Mouse (Mus musculus) liver, postnatal 0 days (tissue): ENCODE results near the gene Ercc5.

Source experiments
- CTCF ChIP-seq: sonication (generic); IDR thresholded peaks from 2 replicates; pipeline ENCODE4 v1.5.1; 2016; ENCODE audit warnings: antibody characterized with exemption, low read depth
- EP300 ChIP-seq: IDR thresholded peaks from 2 replicates; pipeline ENCODE4 v1.6.1; 2016; ENCODE audit warnings: antibody characterized with exemption, low read depth, mild to moderate bottlenecking

GRCm38 (mm10) chr1:44161818-44162217, 14.3 kb downstream of the Ercc5 start:
- TF ChIP-seq CTCF, result no peak
- no peak for TF ChIP-seq EP300
